Mouse (Mus musculus) WW6 (cell line): ENCODE data around the gene Farp1.
"Not testable (repeated sequence)": the region's sequence is repeated elsewhere in the genome, so short reads cannot be mapped to it uniquely, and the experiment has no call there.

ENCODE experiments used
- DNase-seq: peaks from one replicate; pipeline ENCODE4 v3.0.0-alpha.2; 2013; ENCODE audit warnings: low read depth, low spot score

The Farp1 gene

GRCm38 (mm10) chr14:121104760-121105329, 69.8 kb downstream of the Farp1 start:
- no peak for DNase-seq

DNA sequence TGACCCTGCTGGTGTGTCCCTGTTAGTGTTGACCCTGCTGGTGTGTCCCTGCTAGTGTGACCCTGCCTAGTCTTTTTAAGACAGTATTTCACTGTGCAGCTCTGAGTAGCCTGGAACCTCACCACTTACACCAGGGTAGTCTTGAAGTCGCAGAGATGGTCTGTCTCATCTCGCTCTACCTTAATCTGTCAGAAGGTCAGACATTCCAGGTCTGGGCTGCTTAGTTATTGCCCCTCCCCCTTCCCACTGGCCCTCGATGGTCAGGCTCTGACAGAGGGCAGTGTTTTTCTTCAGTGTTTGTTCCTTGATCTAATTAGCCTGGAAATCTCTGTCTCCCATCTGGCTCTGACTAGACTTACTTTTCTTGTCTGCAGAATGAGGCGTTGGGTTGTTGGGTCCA, 71.9 kb downstream of the Farp1 start:
- no peak for DNase-seq

DNA sequence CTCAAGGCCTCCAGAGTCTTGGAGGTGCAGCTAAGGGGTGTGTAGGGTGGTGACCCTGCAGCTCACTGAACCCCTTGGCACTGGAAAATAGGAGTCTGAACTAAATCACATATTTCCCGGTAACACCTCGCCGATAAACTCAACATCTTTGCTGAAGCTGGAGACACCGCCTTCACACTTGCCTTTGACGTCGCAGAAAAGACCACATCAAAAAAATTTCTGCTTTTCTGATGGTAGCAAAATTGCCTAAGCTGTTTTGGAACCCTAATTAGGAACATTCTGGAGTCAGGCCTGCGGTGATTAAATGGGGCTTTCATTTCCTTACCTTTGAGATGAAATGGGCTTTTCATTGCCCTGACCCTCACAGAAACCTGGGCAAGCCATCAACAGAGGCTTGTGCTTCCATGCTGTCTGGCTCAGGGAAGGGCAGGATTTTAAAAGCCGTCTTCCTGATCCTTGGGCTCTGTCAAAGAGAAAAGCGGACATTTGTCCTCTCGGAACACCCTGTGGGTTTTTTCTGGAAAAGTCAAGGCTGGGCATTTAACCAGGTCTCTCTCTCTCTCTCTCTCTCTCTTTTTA, 72.8 kb downstream of the Farp1 start:
- no peak for DNase-seq

GRCm38 (mm10) chr14:121108439-121109115, 73.6 kb downstream of the Farp1 start:
- no peak for DNase-seq

DNA sequence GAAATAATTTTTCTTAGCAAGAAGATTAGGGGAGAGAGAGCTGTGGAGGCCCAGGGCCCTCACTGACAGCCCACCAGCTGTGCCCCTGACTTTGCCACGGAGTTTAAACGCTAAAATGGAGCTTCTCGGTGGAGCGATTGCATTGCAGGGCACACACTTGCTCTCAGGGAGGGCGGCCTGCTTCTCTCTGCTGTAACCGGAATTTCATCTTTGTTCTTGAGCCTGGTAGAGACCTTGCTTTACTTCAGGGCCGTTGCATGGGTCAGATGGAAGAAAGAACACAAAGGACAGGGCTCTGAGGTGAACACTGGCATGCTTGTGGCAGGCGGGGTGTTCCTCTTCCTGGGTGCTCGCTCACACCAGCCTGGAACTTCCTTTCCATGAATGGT, 74.1 kb downstream of the Farp1 start:
- no peak for DNase-seq

- no peak for DNase-seq
Observed at GRCm38 (mm10) chr14:121110492-121111267, 75.7 kb downstream of the Farp1 start.

DNA sequence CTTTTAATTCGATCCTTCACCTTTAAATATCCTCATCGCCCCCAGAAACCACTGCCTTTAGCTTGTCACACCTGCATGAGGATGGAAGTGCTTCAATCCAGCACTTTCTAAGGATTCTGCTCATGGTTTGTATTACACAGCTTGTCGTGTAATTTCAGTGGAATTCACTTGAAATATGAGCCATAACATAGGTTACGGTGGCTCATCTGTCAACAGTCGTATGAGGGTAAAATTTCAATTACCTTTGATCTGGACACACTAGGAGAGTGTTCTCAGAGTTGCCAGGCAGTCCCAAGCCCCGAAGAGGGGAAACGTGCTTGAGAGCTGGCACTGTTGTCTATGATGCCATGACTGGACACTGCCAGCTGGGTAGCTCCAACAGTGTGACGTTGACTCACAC, 77.1 kb downstream of the Farp1 start:
- no peak for DNase-seq

DNA sequence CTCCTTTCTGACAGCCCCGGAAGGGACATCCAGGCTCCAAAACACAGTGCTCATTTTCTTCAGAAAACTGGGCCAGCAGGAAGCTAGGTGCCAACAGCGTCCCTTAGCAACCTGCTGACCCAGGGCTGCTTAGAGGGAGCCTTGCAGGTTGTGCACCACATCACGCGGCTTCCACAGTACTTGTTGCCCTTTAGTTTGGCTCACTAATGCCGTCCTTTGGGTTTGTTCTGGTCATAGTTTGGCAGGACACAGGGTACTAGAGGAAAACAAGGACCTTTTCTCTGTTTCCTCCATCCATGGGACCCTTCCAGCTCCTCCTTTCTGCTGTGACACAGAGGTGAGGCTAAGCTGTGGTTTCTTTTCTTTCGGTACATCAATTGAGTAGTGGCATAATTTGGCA, 78.8 kb downstream of the Farp1 start:
- DNase-seq: no peak

- no peak for DNase-seq
Observed at GRCm38 (mm10) chr14:121116696-121117095, 81.7 kb downstream of the Farp1 start.

- no peak for DNase-seq
Observed at GRCm38 (mm10) chr14:121118860-121119259, 83.9 kb downstream of the Farp1 start.

GRCm38 (mm10) chr14:121121664-121122063, 86.7 kb downstream of the Farp1 start:
- DNase-seq: no peak

- DNase-seq: no peak
Observed at GRCm38 (mm10) chr14:121122852-121123251, 87.9 kb downstream of the Farp1 start.

- DNase-seq: no peak
Observed at GRCm38 (mm10) chr14:121124409-121125010, 89.5 kb downstream of the Farp1 start.

DNA sequence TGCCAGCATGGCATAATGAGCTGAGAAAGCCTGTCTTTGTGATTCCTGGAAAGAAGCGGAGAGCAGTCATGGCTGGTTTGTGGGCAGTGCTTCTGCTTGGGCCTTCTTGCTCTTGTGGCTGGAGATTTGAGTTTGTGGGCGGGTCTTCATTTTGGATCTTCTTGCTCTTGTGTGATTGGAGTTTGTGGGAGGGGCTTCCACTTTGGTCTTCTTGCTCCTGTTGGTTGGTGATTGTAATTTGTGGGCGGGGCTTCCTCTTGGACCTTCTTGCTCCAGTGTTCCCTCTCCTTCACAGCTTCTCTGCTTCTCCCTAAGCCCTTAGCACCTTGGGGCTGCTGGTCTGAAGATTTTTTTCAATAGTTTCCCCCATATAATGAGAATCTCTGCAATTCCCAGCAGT, 90.7 kb downstream of the Farp1 start:
- peak; percentile 22 for DNase-seq

DNA sequence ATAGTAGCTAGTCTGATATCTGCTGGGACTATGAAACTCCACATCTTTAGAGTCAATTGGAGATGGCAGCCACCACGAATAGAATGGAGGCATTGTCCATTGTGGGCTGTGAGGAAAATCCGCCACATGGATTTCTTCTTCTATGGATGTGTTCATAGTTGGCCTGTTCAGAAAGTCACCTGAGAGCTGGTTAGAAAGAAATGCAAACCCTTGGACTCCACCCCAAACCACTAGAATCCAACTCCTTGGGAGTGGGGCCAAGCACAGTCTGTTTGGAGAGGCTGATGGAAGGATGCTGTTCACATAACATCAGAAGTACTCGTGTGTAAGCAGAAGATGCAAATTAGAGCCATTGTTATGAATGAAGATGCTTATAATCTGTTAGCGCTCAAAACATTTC, 91.3 kb downstream of the Farp1 start:
- no peak for DNase-seq

- no peak for DNase-seq
Observed at GRCm38 (mm10) chr14:121128858-121129800, 94.1 kb downstream of the Farp1 start.

- not testable (repeated sequence) for DNase-seq
Observed at GRCm38 (mm10) chr14:121130351-121130750, 95.4 kb downstream of the Farp1 start.

DNA sequence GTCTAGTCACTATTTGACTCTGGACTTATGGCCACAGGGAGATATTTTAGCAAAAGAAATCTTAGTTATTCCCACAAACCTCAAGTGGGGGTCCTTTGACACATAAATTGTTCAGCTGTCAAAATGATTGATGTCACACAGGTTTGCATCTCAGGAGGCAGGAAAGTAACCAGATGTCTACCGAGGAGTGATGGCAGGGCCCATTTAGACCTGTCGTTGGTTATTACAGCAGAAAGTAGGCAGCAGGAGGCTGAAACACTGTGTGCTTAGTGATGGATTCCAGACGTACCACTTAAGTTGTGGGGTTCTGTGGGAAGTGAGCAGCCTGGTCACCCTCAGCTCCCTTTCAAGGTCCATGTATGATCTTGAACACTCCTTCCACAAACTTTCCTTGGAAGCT, 99.4 kb downstream of the Farp1 start:
- DNase-seq: no peak

DNA sequence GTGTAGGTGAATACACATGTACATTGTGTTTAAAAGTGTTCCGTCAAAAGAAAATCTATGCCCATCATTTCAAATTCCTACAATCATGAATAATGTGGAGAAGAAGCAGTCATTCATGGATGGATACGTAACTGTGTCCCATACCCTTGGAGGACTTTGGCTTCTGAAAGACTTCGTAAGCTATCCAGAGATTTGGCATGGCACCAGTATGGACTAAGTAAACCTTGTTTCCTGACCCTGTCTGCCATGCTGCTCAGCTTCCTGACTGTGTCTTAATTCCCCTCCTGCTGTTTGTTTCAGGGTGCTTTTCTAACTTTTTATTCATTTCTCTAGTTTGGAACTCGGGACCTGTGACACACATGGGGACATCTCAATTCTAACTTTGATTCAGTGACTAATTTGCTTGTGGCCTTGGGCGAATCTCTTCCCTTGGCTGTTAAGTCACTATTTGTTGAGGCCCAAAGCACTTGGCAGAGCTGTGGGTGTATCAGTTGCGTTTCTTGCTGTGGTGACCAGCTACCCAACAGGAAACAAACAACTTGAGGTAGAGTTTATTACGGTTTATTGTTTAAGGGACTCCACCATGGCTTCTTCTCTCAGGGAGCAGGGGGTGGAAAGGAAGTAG, 108.9 kb downstream of the Farp1 start:
- DNase-seq: no peak

DNA sequence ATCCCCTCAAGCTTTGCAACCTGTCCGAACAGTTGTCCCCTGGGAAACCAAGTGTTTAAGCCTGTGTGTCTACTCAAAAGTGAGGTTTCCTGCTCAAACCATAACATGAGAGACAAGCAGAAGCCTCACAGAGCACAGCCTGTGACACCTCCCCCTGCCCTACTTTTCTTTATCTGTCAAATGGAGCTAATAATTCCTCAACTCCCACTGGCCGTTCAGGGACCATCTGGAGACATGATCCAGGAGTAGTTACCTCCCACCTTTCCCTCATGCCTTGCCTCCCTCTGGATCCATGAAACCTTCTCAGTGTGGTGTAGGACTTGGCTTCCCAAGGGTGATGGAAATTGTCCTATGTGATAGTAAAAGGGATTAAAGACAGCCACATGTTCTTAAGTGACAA, 109.5 kb downstream of the Farp1 start:
- no peak for DNase-seq

- no peak for DNase-seq
Observed at GRCm38 (mm10) chr14:121145291-121145690, 110.3 kb downstream of the Farp1 start.
